Mouse (Mus musculus): ENCODE measurements at regions not wholly inside any gene's neighbourhood (a gene's known extent, or its start where the extent isn't known, plus 50 kb on each side); places are given as distances from the start of the nearest gene placed in this dataset.

GRCm38 (mm10) chrX:11663187-11663829 lies 335.7 kb downstream of the H2al1j start:
- WGBS = 35% methylated on average over 6 of the region's 6 CpGs
- Histone ChIP-seq H3K27me3 (peaks cover 60% of the 10 kb centered on the region), H3K4me1 (peaks cover 14% of the 10 kb centered on the region), H3K9ac (no peak overlapping the region), H3K4me2 (no peak overlapping the region; the same call in 1 of the 2 replicates), H3K36me3 (no peaks in the 10 kb centered on the region), H3K4me3 (no peak overlapping the region), H3K27ac (no peak overlapping the region), H3K9me3 (no peaks in the 10 kb centered on the region)
- ATAC-seq (ENCODE audit: insufficient number of reproducible peaks, insufficient read depth, low FRiP score, low TSS enrichment, low read depth) = no peak

- Histone ChIP-seq H3K4me2 (peak overlapping the region; percentile 65), H3K27ac (peak overlapping the region; percentile 85), H3K4me1 (peaks cover 14% of the 10 kb centered on the region), H3K9ac (peak overlapping the region; percentile 73), H3K4me3 (peak overlapping the region; percentile 46), H3K9me3 (no peaks in the 10 kb centered on the region), H3K27me3 (peaks cover 55% of the 10 kb centered on the region), H3K36me3 (no peaks in the 10 kb centered on the region)
- WGBS = 12% methylated on average over 35 of the region's 68 CpGs
- ATAC-seq (ENCODE audit: insufficient number of reproducible peaks, insufficient read depth, low FRiP score, low TSS enrichment, low read depth) = peak; percentile 74
Measured at GRCm38 (mm10) chrX:11664330-11665061, 336.9 kb downstream of the H2al1j start.

- WGBS = 19% methylated on average over 28 of the region's 30 CpGs
- Histone ChIP-seq H3K4me1 (peaks cover 14% of the 10 kb centered on the region), H3K27me3 (peaks cover 49% of the 10 kb centered on the region), H3K9ac (peak overlapping the region; percentile 73), H3K4me3 (peak overlapping the region; percentile 46), H3K36me3 (no peaks in the 10 kb centered on the region), H3K9me3 (no peaks in the 10 kb centered on the region), H3K27ac (peak overlapping the region; percentile 85), H3K4me2 (peak overlapping the region; percentile 65)
- no peak for ATAC-seq (ENCODE audit: insufficient number of reproducible peaks, insufficient read depth, low FRiP score, low TSS enrichment, low read depth)
Measured at GRCm38 (mm10) chrX:11665077-11665974, 337.7 kb downstream of the H2al1j start.

- ATAC-seq (ENCODE audit: insufficient number of reproducible peaks, insufficient read depth, low FRiP score, low TSS enrichment, low read depth) = no peak
- Histone ChIP-seq H3K9me3 (no peaks in the 10 kb centered on the region), H3K4me2 (no peak overlapping the region), H3K4me1 (peaks cover 14% of the 10 kb centered on the region), H3K27me3 (peaks cover 39% of the 10 kb centered on the region), H3K4me3 (no peak overlapping the region), H3K27ac (no peak overlapping the region), H3K9ac (no peak overlapping the region), H3K36me3 (no peaks in the 10 kb centered on the region)
- 31% methylated on average over 8 of the region's 15 CpGs for WGBS
Measured at GRCm38 (mm10) chrX:11666517-11666916, 338.9 kb downstream of the H2al1j start.

- no peaks in the 10 kb centered on the region for H3K9me3 ChIP-seq
- H3K4me1 ChIP-seq = no peaks in the 10 kb centered on the region
- WGBS = 48% methylated on average over 8 of the region's 8 CpGs
- H3K4me3 ChIP-seq = no peak overlapping the region
- H3K9ac ChIP-seq = no peak overlapping the region
- no peak for ATAC-seq (ENCODE audit: insufficient number of reproducible peaks, insufficient read depth, low FRiP score, low TSS enrichment, low read depth)
- H3K27ac ChIP-seq = no peak overlapping the region
- H3K27me3 ChIP-seq = peaks cover 18% of the 10 kb centered on the region; the same call in 1 of the 2 replicates
- H3K36me3 ChIP-seq = no peaks in the 10 kb centered on the region
- no peak overlapping the region for H3K4me2 ChIP-seq
Measured at GRCm38 (mm10) chrX:11671805-11672204, 344.2 kb downstream of the H2al1j start.

- H3K4me2 ChIP-seq = no peak overlapping the region
- H3K36me3 ChIP-seq = no peaks in the 10 kb centered on the region
Measured at GRCm38 (mm10) chrX:11678086-11678485, 350.5 kb downstream of the H2al1j start.

GRCm38 (mm10) chrX:11681274-11681673 lies 353.7 kb downstream of the H2al1j start:
- Histone ChIP-seq H3K9ac (no peak overlapping the region), H3K4me3 (no peak overlapping the region), H3K27ac (no peak overlapping the region), H3K4me2 (no peak overlapping the region), H3K9me3 (no peaks in the 10 kb centered on the region), H3K27me3 (peaks cover 22% of the 10 kb centered on the region; the same call in 1 of the 2 replicates), H3K4me1 (no peaks in the 10 kb centered on the region), H3K36me3 (no peaks in the 10 kb centered on the region)
- 77% methylated on average over 2 of the region's 2 CpGs for WGBS
- no peak for ATAC-seq (ENCODE audit: insufficient number of reproducible peaks, insufficient read depth, low FRiP score, low TSS enrichment, low read depth)

More at GRCm38 (mm10) chrX:11678086-11678485, 350.5 kb downstream of the H2al1j start:
- H3K9me3 ChIP-seq = no peaks in the 10 kb centered on the region
- peaks cover 22% of the 10 kb centered on the region; the same call in 1 of the 2 replicates for H3K27me3 ChIP-seq
- no peak overlapping the region for H3K27ac ChIP-seq
- no peaks in the 10 kb centered on the region for H3K4me1 ChIP-seq
- no peak for ATAC-seq (ENCODE audit: insufficient number of reproducible peaks, insufficient read depth, low FRiP score, low TSS enrichment, low read depth)
- H3K9ac ChIP-seq = no peak overlapping the region
- H3K4me3 ChIP-seq = no peak overlapping the region
- WGBS = 73% methylated on average over 2 of the region's 2 CpGs

GRCm38 (mm10) chrX:11689989-11690405 lies 362.4 kb downstream of the H2al1j start:
- 44% methylated on average over 18 of the region's 18 CpGs for WGBS
- peak overlapping the region; percentile 39; the same call in 1 of the 2 replicates for H3K27ac ChIP-seq
- ATAC-seq (ENCODE audit: insufficient number of reproducible peaks, insufficient read depth, low FRiP score, low TSS enrichment, low read depth) = no peak
- H3K4me2 ChIP-seq = peak overlapping the region; percentile 45
- no peak overlapping the region for H3K9ac ChIP-seq
- peaks cover 10% of the 10 kb centered on the region; the same call in 1 of the 2 replicates for H3K4me1 ChIP-seq
- peaks cover 16% of the 10 kb centered on the region; the same call in 1 of the 2 replicates for H3K27me3 ChIP-seq
- H3K36me3 ChIP-seq = no peaks in the 10 kb centered on the region
- H3K4me3 ChIP-seq = 0 out of 2 replicates have a peak overlapping the region, but pooled peaks have one; percentile 6
- H3K9me3 ChIP-seq = no peaks in the 10 kb centered on the region

- H3K27ac ChIP-seq = peak overlapping the region; percentile 39; the same call in 1 of the 2 replicates
- H3K4me1 ChIP-seq = peaks cover 10% of the 10 kb centered on the region; the same call in 1 of the 2 replicates
- H3K36me3 ChIP-seq = no peaks in the 10 kb centered on the region
- ATAC-seq (ENCODE audit: insufficient number of reproducible peaks, insufficient read depth, low FRiP score, low TSS enrichment, low read depth) = no peak
- peak overlapping the region; percentile 45 for H3K4me2 ChIP-seq
- no peak overlapping the region for H3K9ac ChIP-seq
- peaks cover 16% of the 10 kb centered on the region; the same call in 1 of the 2 replicates for H3K27me3 ChIP-seq
- H3K4me3 ChIP-seq = no peak overlapping the region
- no peaks in the 10 kb centered on the region for H3K9me3 ChIP-seq
- 40% methylated on average over 5 of the region's 5 CpGs for WGBS
Measured at GRCm38 (mm10) chrX:11690446-11690845, 362.8 kb downstream of the H2al1j start.

- ATAC-seq (ENCODE audit: insufficient number of reproducible peaks, insufficient read depth, low FRiP score, low TSS enrichment, low read depth) = no peak
- Histone ChIP-seq H3K4me1 (peaks cover 10% of the 10 kb centered on the region; the same call in 1 of the 2 replicates), H3K9me3 (no peaks in the 10 kb centered on the region), H3K4me3 (no peak overlapping the region), H3K27me3 (peaks cover 13% of the 10 kb centered on the region; the same call in 1 of the 2 replicates), H3K4me2 (no peak overlapping the region), H3K9ac (no peak overlapping the region), H3K36me3 (no peaks in the 10 kb centered on the region), H3K27ac (no peak overlapping the region)
- 69% methylated on average over 4 of the region's 4 CpGs for WGBS
Measured at GRCm38 (mm10) chrX:11691019-11691418, 363.4 kb downstream of the H2al1j start.

- H3K4me3 ChIP-seq = no peak overlapping the region
- WGBS = 88% methylated on average over 4 of the region's 4 CpGs
- H3K9me3 ChIP-seq = no peaks in the 10 kb centered on the region
- no peak overlapping the region for H3K27ac ChIP-seq
- no peak overlapping the region for H3K4me2 ChIP-seq
- peaks cover 15% of the 10 kb centered on the region; the same call in 1 of the 2 replicates for H3K27me3 ChIP-seq
- no peaks in the 10 kb centered on the region for H3K36me3 ChIP-seq
- H3K4me1 ChIP-seq = no peaks in the 10 kb centered on the region
- no peak for ATAC-seq (ENCODE audit: insufficient number of reproducible peaks, insufficient read depth, low FRiP score, low TSS enrichment, low read depth)
- H3K9ac ChIP-seq = no peak overlapping the region
Measured at GRCm38 (mm10) chrX:11696565-11696964, 368.9 kb downstream of the H2al1j start.

All from embryonic facial prominence, embryonic 13.5 days (tissue).